Mouse (Mus musculus) liver, embryonic 16.5 days (tissue): ENCODE measurements around the gene Spsb1. TPM values are rescaled to one million over a fixed set of nuclear protein-coding genes. Genes with fewer than 3 reads are reported as not detected.

Experiments
- ATAC-seq: fragments of 200-750 bp; cut with Nextera tagmentation; 2 replicates; pipeline ENCODE4 v1.8.0; 2017; ENCODE audit warnings: low read depth, mild to moderate bottlenecking, moderate number of reproducible peaks, moderate library complexity
- H3K27ac ChIP-seq: fragments of 300-500 bp; sonication (generic); 2 replicates; pipeline ENCODE4 v1.5.1; 2014; ENCODE audit warnings: mild to moderate bottlenecking, low read length
- H3K27me3 ChIP-seq: fragments of 300-500 bp; sonication (generic); 2 replicates; pipeline ENCODE4 v1.6.1; 2014; ENCODE audit warnings: low read depth, low read length, mixed read lengths; ENCODE audit not compliant: control insufficient read depth, insufficient read depth
- H3K36me3 ChIP-seq: fragments of 300-500 bp; sonication (generic); 2 replicates; pipeline ENCODE4 v1.6.1; 2014; ENCODE audit warnings: mild to moderate bottlenecking; ENCODE audit not compliant: control insufficient read depth, insufficient read depth
- H3K4me1 ChIP-seq: fragments of 300-500 bp; sonication (generic); 2 replicates; pipeline ENCODE4 v1.6.1; 2014; ENCODE audit warnings: low read depth, low read length, mixed read lengths; ENCODE audit not compliant: control insufficient read depth
- H3K4me2 ChIP-seq: fragments of 300-500 bp; sonication (generic); 2 replicates; pipeline ENCODE4 v1.6.1; 2014; ENCODE audit warnings: low read depth, low read length, mixed read lengths
- H3K4me3 ChIP-seq: fragments of 300-500 bp; sonication (generic); 2 replicates; pipeline ENCODE4 v1.5.1; 2014; ENCODE audit warnings: low read depth, mild to moderate bottlenecking, low read length
- H3K9ac ChIP-seq: fragments of 300-500 bp; sonication (generic); 2 replicates; pipeline ENCODE4 v1.6.1; 2014; ENCODE audit warnings: low read depth, low read length
- H3K9me3 ChIP-seq: fragments of 300-500 bp; sonication (generic); replicated peaks from 2 replicates; pipeline ENCODE4 v1.6.1; 2016; ENCODE audit warnings: low read length; ENCODE audit not compliant: control insufficient read depth
- WGBS: fragments of 180-500 bp; shearing (Covaris S2); extraction: QIAGEN DNeasy Blood & Tissue Kit; methylation state at CpG from one replicate; pipeline ENCODE4 v1.1.7; 2014; ENCODE audit not compliant: insufficient replicate concordance; 5-methylcytosine and 5-hydroxymethylcytosine counted together
- polyA plus RNA-seq: library from polyadenylated mRNA; unstranded; fragments of >200 nt; fragmentation: Nextera tagmentation; extraction: Ambion mirVana; gene quantifications from 2 replicates; pipeline ENCODE4 v1.2.1, GENCODE M21; 2015

Gene Spsb1
- polyA plus RNA-seq, 1 experiment from 2014 or later, result 0.89 TPM

DNA sequence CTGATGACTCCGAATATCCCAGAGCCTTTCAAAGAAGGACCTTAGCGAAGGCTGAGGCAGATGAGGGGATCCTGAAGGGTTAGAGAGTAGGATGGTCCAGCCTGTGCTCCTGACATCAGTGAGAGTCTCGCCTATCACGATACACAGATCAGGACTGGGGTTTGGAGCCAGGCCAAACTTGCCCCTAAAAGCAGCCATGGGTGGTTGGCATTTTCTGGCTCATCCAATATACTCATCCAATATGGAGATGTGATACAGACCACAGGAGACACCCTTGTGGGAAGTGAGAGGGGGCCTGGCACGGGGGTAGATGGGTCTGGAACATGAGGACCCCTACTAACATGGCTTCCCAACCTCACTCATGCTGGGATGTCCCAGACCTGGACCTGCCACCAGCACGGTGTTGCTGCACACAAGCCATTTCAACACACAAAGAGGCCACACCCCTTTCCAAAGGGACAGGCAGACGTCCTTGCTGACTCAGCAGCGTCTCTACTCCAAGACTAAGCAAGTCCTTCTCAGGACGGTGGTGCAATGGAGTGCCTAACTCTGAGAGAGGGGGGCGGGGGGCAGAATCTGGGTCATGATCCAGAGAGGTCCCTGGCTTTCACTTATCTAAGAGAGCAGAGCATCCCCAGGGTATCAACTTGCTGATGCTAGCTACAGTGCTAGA, 49.4 kb downstream of the Spsb1 start:
- no peak overlapping the region for H3K4me2 ChIP-seq
- no peaks in the 10 kb centered on the region for H3K9me3 ChIP-seq
- H3K27me3 ChIP-seq, result no peaks in the 10 kb centered on the region
- no peak overlapping the region for H3K27ac ChIP-seq
- no peaks in the 10 kb centered on the region for H3K36me3 ChIP-seq
- no peak for ATAC-seq
- no peak overlapping the region for H3K4me3 ChIP-seq
- H3K9ac ChIP-seq, result no peak overlapping the region
- 63% methylated on average over 10 of the region's 10 CpGs for WGBS
- no peaks in the 10 kb centered on the region for H3K4me1 ChIP-seq

DNA sequence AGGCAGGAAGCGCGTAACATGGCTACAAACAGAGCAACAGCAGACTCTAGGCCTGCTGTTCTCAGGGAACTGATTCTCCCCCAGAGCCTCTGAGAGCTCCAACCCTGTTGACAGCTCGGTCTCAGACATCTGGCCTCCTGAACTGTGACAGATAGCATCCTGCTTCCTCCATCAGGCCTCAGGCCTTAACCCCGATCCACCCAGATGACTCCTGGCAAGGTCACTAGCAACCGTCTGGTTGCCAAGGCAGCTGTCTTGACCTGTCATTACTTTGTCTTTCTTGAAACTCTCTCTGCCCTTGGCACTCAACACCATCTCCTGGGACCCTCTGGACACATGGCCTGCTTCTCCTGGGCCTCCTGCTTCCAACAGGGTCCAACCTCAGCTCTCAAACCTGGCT, 51.8 kb downstream of the Spsb1 start:
- no peaks in the 10 kb centered on the region for H3K27me3 ChIP-seq
- no peaks in the 10 kb centered on the region for H3K4me1 ChIP-seq
- ATAC-seq, result no peak
- no peak overlapping the region for H3K4me3 ChIP-seq
- no peak overlapping the region for H3K9ac ChIP-seq
- no peaks in the 10 kb centered on the region for H3K9me3 ChIP-seq
- no peak overlapping the region for H3K4me2 ChIP-seq
- H3K36me3 ChIP-seq, result no peaks in the 10 kb centered on the region
- WGBS, result 50% methylated on average over 5 of the region's 5 CpGs
- no peak overlapping the region for H3K27ac ChIP-seq

DNA sequence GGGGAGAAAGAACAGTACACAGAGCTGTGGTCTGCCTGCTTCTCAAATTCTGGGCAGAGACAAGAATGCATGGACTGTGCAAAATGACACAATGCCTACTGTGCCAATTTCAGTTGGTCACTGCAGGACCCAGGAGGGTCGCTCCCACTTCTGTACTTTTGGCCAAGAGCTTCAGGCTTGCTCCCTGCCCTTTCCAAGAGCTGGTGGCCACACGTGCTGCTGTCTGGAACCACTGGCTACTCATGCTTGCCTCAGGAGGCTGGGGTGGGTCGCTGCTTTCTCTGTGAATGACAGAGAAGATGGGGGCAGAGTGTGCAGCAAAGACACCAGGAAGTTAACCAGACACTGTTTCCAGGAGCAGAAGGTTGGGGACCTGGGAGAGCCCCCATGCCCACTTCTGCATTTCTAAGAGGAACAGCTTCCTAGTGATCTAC, 53.5 kb downstream of the Spsb1 start:
- Histone ChIP-seq H3K9me3 (no peaks in the 10 kb centered on the region), H3K4me1 (no peaks in the 10 kb centered on the region), H3K4me2 (no peak overlapping the region), H3K4me3 (no peak overlapping the region), H3K9ac (no peak overlapping the region), H3K36me3 (no peaks in the 10 kb centered on the region), H3K27me3 (no peaks in the 10 kb centered on the region), H3K27ac (no peak overlapping the region)
- WGBS, result 29% methylated on average over 3 of the region's 3 CpGs
- no peak for ATAC-seq

DNA sequence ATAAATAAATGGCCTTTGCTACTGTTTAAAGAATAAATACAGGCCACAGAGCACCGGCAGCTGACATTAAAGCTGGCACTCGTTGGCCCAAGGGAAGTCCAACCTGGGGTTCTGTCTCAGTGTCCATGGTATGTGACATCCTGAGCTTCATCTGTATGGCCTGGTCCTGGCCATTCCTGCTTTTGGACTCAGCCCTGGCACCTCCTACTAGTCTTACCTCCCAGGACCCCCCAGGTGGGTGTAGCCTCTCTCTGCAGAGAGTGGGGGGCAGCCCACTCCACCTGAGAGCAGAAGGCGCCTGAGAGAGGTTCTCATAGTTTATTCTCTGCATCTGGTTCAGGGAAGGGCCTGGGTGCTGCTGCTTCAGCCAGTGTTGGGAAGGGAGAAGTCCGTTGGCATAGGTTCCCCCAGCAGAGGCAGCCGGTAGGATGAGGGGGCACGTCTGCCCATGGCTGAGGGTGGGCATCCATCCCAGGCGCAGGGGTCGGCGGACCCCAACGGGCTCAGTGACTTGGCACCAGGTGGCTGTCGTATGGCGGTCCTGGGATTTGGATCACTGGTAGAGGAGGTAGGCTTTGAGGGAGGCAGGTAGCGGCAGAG, 57.1 kb downstream of the Spsb1 start:
- Histone ChIP-seq H3K4me2 (no peak overlapping the region), H3K9ac (no peak overlapping the region), H3K9me3 (no peaks in the 10 kb centered on the region), H3K27ac (no peak overlapping the region), H3K27me3 (no peaks in the 10 kb centered on the region), H3K36me3 (no peaks in the 10 kb centered on the region), H3K4me1 (no peaks in the 10 kb centered on the region), H3K4me3 (no peak overlapping the region)
- WGBS, result 70% methylated on average over 13 of the region's 13 CpGs
- ATAC-seq, result no peak

DNA sequence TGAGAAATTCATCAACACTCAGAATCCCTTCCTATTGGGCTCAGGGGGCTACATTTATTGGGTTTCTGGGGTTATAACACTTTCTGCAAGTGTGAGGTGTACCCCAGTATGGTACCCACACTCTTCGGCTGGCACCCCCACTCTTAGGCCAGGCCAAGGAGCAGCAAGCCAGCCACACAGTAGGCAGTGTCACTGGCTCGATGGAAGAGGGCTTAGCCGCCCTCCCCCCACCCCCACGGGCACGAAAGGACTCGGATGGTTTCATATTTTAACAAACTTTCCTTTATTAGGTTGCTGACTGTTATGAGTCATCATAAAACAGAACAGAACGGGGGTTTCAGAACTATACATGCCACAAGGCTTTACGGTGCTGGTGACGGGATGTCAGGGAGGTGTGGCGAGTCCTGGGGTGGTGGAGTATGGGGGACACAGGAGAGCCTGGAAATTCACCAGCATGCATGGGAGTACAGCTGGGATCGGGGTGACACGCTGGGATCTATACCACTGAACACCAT, 58.8 kb downstream of the Spsb1 start:
- 52% methylated on average over 12 of the region's 12 CpGs for WGBS
- H3K4me1 ChIP-seq, result no peaks in the 10 kb centered on the region
- H3K27me3 ChIP-seq, result no peaks in the 10 kb centered on the region
- no peak overlapping the region for H3K4me3 ChIP-seq
- no peak overlapping the region for H3K4me2 ChIP-seq
- ATAC-seq, result no peak
- no peak overlapping the region for H3K27ac ChIP-seq
- H3K9ac ChIP-seq, result no peak overlapping the region
- H3K9me3 ChIP-seq, result no peaks in the 10 kb centered on the region
- no peaks in the 10 kb centered on the region for H3K36me3 ChIP-seq

DNA sequence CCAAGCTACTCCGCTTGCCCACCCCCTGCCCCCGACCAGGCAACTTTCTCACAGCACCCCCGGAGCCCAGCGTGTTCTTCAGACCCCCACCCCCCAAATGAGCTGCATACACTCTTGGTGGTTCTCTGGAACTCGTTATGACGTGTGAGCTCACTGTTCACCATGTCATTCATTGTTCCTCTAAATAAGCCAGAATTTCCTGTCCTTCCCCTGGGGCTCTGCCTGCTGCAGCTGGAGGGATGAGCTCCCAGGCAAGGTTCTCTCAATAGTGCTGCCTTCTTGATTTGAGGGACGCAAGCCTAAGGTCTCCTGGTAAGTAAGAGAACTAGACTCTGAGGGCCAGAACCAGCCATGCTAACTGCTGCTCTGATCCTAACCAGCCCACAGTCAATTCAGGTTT, 59.6 kb downstream of the Spsb1 start:
- Histone ChIP-seq H3K27ac (no peak overlapping the region), H3K27me3 (peaks cover 3% of the 10 kb centered on the region), H3K4me3 (no peak overlapping the region), H3K9ac (no peak overlapping the region), H3K36me3 (no peaks in the 10 kb centered on the region), H3K9me3 (no peaks in the 10 kb centered on the region), H3K4me2 (no peak overlapping the region), H3K4me1 (no peaks in the 10 kb centered on the region)
- 33% methylated on average over 7 of the region's 7 CpGs for WGBS
- no peak for ATAC-seq

DNA sequence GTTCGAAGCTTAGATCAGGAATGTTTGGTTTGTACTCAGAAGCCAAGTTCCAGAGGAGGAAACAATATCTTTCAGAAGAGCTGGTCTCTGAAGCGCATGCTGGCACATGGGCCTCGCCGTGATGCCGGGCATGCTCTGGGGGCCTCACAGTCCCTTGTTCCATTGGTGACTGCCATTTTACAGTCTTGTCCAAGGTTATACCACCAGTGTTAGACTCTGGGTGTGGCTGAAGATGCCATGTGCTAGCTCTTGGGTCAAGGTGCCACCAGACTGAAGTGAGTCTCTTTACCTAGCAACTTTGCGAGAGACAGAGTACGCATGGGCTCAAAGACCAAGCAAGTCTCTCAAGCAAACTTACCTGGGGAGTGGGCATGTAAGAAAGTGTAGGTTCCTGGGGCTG, 60.5 kb downstream of the Spsb1 start:
- Histone ChIP-seq H3K36me3 (no peaks in the 10 kb centered on the region), H3K27me3 (peaks cover 3% of the 10 kb centered on the region), H3K4me1 (no peaks in the 10 kb centered on the region), H3K9ac (no peak overlapping the region), H3K9me3 (no peaks in the 10 kb centered on the region), H3K4me2 (no peak overlapping the region), H3K4me3 (no peak overlapping the region), H3K27ac (no peak overlapping the region)
- WGBS, result 76% methylated on average over 7 of the region's 7 CpGs
- no peak for ATAC-seq

DNA sequence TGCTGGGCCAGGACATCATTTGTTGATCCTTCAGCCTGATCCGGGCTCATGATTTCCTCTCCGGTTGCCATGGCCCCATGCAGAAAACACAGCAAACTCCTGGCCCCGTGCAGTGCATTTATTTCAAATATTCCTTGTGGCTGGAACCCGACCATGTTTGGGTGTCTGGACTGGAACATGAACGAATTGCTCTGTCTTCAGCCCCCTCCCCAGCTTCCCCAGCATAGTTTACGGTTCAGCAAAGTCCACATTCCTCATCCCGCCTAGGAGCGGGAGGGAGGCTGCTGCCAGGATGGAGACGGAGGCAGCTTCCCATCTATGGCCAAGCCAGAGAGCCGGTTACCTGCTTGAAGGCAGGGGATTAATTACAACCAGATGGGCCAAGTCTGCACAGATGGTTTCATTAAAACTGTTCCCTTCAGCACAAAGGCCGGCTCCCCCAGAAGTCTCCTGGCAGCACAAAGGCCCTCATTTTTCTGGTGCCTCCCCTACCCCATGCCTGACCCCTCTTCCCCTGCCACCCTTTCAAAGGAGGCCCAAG, 61.2 kb downstream of the Spsb1 start:
- WGBS, result 59% methylated on average over 11 of the region's 11 CpGs
- H3K27ac ChIP-seq, result no peak overlapping the region
- ATAC-seq, result no peak

More for the DNA sequence above, 61.2 kb downstream of the Spsb1 start:
- no peaks in the 10 kb centered on the region for H3K36me3 ChIP-seq
- peaks cover 3% of the 10 kb centered on the region for H3K27me3 ChIP-seq
- no peak overlapping the region for H3K4me2 ChIP-seq
- H3K9ac ChIP-seq, result no peak overlapping the region
- no peak overlapping the region for H3K4me3 ChIP-seq
- H3K9me3 ChIP-seq, result no peaks in the 10 kb centered on the region
- no peaks in the 10 kb centered on the region for H3K4me1 ChIP-seq
